Mouse (Mus musculus): ENCODE measurements around the gene Capn2. TPM values are rescaled to one million over a fixed set of nuclear protein-coding genes. Genes with fewer than 3 reads are reported as not detected.

The Capn2 gene
- polyA plus RNA-seq (2017; shearing (Covaris generic)), result 100 to 1,000 TPM in 1 of 2 experiments, 10 to 100 TPM in 1; 87.5 to 196 TPM

DNA sequence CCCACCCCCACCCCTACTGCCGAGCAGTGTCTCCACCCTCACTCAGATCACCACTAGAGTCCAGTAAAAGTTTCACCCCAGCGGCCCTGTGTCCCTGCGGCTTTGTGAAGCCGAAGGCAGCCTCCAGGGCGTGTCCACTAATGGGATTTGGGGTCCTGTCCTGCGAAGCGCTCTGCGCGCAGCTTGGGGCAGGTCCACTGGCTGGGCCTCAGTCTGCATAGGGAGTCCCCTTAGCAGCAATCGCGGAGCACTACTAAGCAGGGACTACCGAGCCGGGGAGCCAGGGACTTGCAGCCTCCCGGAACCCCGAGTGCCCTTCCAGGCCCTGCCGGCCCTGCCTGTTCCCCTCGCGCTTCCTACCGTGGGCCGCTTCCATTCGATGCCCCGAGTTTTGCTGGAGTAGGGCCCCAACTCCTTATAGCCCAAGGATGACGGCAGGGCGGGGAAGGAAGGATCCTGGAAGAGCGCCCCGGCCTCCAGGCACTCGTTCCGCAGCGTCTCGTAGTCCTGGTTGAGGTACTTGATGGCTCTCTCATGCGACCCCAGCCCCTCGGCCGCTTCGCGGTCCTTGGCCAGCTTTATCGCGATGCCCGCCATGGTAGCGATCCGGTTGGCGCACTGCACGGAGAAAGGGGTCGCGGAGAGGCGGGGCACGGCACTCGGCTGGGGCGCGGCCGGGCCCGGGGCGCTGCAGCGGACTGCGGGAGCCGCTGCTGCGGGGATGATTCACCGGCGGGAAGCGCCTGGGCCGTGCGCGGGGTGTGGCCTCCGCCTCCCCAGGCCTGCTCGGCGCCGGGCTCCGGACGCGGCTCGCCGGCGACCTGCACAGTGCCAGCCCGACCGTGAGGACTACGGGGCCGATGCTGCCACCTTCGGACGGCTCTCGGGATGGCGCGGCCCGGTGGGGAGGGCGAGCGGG is at the start of gene Capn2:
Gene Capn2, minus strand, starts transcription at position 851 of the 919 bp plus-strand sequence.

DNA sequence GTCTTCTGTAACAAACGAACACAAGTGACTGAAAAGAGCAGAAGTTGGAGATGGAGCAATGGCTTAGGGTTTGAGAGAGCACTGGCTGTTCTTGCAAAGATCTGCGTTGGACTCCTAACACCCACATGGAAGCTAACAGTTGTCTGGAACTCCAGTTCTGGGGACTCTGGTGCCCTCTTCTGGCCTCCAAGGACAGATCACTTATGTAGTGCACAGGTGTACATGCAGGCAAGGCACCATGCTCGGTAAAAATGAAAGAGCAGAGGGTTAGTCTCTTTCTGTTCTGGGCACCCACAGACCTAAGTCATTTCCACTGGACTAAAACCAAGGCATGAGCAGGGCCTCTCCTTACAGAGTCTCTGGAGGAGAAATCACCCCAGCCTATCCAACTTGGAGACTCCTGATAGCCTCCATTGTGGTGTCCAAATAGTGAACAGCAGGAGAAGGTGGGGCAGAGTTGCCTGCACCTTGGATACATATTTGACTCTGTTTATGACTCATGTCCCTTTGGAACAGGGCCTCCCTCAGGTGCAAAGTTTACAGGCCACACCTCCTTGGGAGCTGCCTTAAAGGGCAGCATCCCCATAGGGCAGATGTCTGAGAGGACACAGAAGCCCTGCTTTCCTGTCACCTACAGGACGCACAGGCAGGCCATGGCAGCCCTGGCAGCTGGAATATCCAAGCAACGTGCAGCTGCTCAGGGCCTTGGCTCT is 47.2 kb upstream of the Capn2 start, which contains the start of gene Capn8:
Gene Capn8, plus strand, starts transcription at position 600 of the 713 bp plus-strand sequence.

Other genes with a start within 250 kb of the Capn2 start
- 100 to 1,000 TPM; 137 to 152 TPM for gene Degs1, start 234.8 kb downstream of the Capn2 start, polyA plus RNA-seq (2017; shearing (Covaris generic))
- gene Fbxo28, start 176.0 kb downstream of the Capn2 start, polyA plus RNA-seq (2017; shearing (Covaris generic)), result 10 to 100 TPM; 47.7 to 54.8 TPM
- gene Trp53bp2, start 108.4 kb downstream of the Capn2 start, polyA plus RNA-seq (2017; shearing (Covaris generic)), result 10 to 100 TPM; 22.3 to 24.4 TPM
- gene Capn8, start 47.4 kb upstream of the Capn2 start, polyA plus RNA-seq (2017; shearing (Covaris generic)), result under 1 TPM in 1 of 2 experiments, not detected in 1; 0.23 TPM
- gene Ccdc185, start 231.6 kb upstream of the Capn2 start, polyA plus RNA-seq (2017; shearing (Covaris generic)), result not detected
- 1 to 10 TPM in 1 of 2 experiments, under 1 TPM in 1; 0.85 to 5.4 TPM for gene Susd4, start 246.3 kb upstream of the Capn2 start, polyA plus RNA-seq (2017; shearing (Covaris generic))